Mouse (Mus musculus): ENCODE measurements at regions not wholly inside any gene's neighbourhood (a gene's known extent, or its start where the extent isn't known, plus 50 kb on each side); places are given as distances from the start of the nearest gene placed in this dataset.

DNA sequence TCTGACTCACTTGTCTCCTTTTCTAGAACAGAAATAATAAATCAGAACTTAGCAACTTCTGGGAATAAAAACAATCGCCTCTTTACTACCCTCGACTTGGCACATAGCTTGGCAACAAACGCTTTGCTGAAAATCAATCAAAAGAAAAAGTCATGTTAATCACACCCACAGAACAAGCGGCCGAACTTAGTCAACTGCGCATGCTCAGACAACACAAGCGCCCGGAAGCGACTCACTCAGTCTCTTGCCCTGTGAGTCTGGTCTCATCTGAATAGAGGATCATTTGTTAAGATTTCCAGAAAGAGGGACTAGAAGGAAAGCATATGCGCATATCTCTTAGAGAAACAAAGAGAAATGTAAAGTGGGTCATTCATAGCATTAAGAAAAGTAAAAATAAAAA is 375.8 kb downstream of the Gpd2 start:
- DNase-seq, result peak in 1 of 2 experiments; percentile 4

DNA sequence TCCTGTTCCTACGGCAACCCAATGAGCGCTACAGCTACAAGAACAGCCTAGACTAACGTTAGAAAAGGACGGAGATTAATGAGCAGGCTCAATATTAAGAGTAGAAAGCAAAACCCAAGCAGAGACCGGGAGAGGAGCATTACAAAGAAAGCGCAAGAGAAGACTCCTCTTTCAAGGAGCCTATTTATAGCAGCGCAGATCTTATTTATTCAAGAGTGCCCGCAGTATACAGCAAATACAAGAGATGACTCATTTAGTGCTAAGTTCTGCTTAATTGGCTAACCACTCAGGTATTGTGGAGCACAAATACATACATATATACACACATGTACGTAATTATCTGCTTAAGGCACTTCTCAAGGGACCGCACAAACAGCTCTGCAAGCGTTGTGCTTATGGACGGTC is 377.2 kb downstream of the Gpd2 start:
- no peak for DNase-seq

DNA sequence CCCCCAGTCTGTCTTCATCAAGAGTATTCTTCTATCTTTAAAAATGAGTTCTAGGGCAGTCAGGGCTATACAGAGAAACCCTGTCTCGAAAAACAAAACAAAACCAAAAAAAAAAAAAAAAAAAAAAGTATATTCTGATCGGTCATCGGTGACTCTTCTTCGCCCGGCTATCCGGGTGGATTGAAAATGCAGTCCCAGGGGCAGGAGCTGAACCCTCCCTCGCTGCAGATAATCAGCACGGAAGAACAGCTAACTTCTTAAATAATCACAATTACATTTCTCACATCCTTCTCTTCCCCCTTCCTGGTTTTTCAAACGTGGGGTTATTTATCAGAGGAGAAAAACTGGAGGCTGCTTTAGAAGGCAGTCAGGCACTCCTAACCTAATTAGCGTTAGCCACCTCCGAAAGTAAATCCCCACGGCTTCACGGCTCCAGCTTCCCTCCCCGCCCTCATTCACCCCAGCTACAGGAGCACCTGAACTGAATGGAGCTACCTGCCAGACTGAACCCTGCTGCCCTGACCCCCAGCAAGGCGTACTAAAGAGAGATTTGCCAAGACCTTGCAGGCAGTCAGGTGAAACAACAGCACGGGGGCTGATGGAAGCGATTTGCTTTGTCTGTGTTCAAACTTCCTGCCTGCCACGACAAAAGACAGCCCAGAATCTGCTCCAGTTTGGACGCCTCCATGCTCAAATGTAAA is 379.2 kb downstream of the Gpd2 start:
- no peak for DNase-seq

DNA sequence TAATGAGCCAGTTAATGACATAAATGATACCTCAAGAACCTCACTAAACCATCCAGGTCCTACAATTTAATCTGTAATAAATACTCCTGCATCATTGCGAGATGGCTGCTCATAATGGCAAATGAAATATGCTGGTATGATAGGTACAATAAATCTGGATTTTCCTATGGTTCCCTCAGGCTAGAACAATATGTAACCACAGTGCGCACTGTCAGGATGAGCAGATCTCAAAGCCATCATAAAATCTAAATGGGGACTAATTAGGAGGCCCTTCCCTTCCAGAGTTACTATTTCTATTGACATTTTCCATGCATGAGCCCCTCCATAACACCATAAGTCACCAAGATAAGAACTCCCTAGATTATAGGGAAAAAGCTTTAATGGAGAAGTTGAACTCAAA is 379.8 kb downstream of the Gpd2 start:
- DNase-seq, result no peak

DNA sequence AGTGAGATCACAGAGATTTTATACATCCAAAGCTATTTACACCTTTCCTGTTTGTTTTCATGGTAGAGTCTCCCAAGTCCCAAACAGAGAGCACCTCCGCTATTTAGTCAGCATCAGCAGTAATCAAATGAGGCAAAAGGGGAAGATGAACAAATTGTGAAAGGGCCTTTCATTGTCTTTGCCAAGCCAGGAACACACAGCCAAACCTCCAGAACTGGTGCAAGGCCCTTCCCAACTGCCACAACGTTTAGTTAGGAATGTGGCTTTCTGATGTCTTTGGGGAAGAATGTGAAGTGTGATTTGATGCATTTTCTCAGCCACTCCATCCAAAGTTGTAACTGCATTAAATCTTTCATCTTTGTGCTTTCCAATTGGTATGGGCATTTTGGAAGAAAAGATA is 353.6 kb upstream of the Galnt5 start:
- DNase-seq, result no peak

DNA sequence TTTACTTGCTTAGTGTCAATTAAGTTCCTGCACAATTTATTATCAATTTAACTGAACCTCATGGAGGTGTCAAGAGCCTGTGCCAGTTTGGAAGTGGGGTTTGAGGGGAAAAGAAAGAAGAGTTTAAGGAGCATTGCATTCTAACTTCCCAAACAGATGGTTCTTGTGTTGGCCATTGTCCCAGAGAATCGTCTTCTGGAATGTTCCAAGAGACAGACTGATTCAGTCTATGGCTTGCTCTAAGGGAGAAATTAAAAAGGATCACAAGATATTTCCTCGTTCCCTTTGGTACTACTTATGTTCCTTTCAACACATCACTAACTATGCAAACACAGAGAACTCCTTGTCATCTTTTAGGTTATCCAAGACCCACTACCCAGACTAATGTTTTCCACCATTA is 353.1 kb upstream of the Galnt5 start:
- DNase-seq, result no peak

DNA sequence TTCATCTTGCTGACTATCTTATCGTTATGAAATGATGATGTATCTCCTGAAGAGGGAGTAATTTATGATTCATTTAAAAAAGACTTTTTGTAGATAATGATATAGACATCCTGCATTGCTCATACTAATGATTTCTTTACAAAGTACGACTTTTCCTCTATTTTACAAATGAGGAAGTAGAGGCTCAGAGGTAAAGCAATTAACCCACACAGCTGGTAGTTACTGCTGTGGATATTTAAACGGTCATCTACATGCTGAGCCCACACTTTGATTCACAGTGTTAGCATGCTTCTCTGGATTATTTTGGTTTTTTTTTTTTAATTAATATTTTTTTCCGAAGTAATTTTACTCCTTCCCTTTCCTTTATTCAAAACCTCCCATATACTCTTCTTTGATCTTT is 348.7 kb upstream of the Galnt5 start:
- no peak for DNase-seq

DNA sequence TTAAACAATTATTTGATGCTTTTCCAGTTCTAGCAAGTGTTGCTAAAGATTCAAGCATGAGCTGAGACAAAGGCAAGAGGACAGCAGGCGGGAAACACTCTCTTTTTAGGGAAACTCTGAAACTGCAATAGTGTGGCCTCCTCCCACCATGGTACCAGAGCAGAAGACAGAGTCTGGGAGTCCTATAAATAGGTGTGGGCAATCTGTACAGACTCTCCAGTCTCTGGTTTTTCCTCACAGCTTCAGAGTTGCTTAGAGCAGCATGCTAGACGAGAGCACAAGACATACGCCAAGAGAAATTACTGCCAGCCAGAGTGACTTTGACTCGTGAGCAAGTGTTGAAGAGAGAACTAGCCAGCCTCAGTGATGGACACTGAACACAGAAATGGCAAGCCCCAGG is 340.3 kb upstream of the Galnt5 start:
- no peak for DNase-seq

DNA sequence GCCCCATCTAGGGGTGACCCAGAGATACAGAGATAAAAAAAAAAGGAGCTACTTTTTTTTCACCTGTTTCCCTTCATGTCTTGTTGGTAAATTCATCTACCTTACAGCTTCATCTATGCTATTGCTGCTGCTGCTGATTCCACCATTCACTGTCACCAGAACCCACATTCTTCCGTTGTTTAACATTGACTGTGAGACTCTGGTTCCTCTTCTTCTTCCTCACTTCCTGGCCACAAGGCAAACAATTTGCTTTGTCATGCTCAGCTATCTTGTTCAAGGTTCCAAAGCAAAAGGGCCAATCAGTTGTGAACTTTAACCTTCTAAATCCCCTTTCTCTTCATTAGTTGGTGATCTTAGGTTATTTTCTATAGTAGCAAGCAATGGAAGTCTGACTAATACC is 335.8 kb upstream of the Galnt5 start:
- DNase-seq, result no peak

DNA sequence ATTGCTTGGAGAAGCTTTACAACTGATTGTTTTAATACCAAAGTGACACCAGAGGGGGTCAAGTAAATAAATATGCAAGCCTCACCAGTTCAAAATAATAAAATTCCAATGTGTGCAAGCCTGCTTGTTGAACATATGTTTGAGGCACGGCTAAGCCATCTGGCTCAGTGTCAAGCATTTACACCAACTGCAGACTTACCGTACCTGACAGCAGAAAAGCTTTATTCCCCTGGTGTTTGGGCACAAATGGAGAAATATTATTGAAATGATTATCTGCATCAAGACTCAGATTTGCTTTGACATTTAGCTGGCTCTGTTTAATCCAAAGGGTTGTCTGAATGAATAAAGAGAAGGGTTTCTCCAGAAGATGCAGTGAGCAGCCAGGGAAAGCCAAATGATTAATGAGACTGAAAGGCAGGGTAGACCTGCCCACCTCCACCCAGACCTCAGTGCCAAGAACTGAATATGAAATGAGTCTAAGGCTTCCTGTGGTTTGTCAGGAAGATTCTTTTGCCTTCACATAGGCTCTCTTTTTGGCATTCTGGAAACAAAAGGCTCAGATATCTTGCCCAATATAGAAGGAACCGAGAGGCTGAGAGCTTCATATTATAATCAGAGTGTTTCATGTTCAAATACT is 325.6 kb upstream of the Galnt5 start:
- DNase-seq, result no peak

DNA sequence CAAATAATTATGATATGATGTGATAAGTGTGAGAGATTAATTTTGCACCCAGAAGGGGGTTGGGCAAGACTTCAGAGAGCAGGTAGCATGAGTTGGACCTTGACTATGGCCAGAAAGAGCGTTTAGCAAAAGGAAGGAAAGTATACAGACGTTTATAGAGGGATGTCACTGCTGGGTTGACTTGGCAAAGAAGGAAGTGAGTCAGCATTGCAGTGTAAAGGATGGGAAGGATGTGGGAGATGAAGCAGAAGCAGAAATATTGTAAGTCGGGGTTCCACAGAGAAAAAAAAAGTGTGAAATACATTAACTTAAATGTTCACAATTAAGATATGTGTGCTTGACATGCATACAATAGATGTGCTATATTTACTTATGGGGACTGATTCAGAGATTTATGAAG is 307.8 kb upstream of the Galnt5 start:
- DNase-seq, result no peak

DNA sequence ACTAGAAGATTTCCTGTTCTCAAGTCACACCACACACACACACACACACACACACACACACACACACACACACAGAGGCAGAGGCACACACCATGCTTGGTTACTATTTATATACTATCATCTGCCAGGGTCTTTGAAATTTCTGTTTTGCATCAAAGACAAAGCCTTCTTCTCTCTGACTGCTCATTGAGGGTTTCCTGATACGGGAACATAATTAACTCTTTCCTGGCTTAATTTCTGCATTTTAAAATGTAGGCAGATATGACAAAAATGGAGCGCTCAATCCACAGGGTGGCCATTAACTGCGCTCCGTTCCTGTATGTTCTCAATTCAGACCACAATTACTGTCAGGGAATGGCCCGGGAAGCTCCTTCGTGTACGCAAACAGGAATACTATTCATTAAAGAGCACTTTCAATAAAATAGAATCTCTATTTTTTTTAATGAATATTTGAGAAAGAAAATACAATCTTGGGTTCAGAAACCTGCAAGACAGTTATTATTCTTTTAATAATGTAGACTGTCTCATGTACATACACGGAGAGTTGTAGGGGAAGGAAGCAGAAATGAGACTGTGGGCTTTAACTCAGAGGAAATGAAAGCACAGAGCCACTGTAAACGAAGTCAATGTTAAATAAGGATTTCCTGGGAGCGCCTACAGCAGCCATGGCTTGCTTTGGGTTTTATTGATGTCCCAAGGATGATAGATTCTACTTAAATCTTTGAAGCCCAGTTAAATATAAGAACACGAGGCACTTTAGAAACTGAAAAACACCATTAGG is 300.5 kb upstream of the Galnt5 start:
- DNase-seq, result no peak

DNA sequence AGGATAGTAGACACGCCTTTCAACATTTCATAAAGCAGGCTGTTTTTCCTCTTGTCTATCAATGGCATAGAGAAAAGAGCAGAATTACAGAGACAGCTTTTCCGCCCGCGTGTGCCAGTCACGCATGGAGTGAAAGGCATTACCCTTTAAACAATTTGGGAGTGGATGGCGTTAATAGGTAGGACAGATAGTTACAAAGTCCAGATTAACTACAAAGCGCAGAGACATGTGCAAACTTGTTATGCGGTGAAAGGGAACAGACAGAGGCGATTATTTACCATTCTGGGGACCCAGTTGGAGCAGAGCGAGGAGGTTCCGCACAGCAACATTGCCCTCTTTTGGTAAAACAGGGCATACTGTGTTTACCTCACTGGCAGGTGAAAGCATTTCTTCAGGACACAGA is 299.0 kb upstream of the Galnt5 start:
- peak; percentile 4 to 10 for DNase-seq

DNA sequence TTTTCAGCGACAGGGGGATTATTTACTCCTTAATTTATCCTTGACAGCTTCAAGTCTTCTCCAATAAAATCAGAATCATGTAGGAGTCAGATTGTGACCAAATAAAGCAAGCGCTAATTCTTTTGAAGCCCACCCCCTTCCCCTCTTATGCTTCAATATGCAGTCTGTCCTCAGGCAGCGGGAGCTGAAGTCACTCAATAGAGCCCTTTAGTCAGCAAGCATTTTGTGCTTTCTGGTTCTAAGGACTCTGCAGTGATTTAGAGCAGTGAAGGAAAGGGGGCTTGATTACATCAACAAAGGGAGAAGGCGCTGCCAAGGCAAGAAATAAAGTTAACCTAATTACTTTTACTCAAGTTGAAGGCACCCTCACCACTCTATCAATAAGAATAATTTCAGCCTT is 298.5 kb upstream of the Galnt5 start:
- no peak for DNase-seq

DNA sequence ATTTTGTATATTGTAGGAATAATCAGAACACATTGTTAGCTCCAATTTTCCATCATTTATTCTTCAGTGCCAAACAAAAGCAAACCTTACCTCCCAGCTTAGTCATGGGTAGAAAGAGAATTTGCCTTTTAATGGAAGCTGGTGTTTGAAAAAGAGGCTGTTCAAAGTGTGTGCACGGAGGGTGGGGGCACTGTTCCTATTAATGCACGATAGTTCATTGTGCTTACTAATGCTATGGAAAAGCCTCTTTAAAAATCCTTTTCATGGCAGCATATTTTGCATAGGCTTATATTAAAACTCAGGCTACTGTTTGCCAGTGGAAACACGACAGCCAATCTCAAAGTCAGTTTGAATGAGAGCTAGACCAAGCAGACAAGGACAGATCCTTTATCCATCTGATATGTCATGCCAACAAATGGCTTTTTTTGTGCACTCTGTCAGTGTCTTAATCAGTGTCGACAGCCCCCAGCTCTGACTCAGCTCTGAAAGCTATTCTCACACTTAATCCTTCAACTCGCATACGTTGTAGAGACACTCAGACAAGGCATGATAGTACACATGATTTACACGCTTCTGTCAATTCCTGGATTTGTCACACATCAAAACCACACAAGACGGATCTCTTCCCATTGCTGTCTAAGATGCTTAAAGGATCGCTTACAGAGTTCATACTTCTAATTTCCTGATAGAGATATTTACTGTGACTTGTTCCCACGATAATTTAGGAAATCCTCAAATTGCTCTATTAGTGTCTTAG is 280.8 kb upstream of the Galnt5 start:
- DNase-seq, result no peak

Measured in adrenal gland, postnatal 36 days (tissue).